Mouse (Mus musculus) testis, adult 2 months (tissue): ENCODE measurements around the gene Serpina1b.

Experiments
- CTCF ChIP-seq: fragments of 200-500 bp; IDR thresholded peaks from 2 replicates; pipeline ENCODE4 v1.5.1; 2012; ENCODE audit warnings: low read depth, mild to moderate bottlenecking, inconsistent platforms, low read length, moderate library complexity; ENCODE audit not compliant: control insufficient read depth, insufficient read depth, insufficient replicate concordance
- POLR2A ChIP-seq: fragments of 200-500 bp; IDR thresholded peaks from 2 replicates; pipeline ENCODE4 v1.6.1; 2012; ENCODE audit warnings: low read depth, mild to moderate bottlenecking, inconsistent platforms, low read length, moderate library complexity; ENCODE audit not compliant: control insufficient read depth

GRCm38 (mm10) chr12:103695429-103695828, 134.7 kb downstream of the Serpina1b start, which contains the start of gene Serpina1f:
- TF ChIP-seq CTCF, result no peak
- no peak for TF ChIP-seq POLR2A
